Mouse (Mus musculus): Measurements from ENCODE around the gene Gucy2c.

The Gucy2c gene

DNA sequence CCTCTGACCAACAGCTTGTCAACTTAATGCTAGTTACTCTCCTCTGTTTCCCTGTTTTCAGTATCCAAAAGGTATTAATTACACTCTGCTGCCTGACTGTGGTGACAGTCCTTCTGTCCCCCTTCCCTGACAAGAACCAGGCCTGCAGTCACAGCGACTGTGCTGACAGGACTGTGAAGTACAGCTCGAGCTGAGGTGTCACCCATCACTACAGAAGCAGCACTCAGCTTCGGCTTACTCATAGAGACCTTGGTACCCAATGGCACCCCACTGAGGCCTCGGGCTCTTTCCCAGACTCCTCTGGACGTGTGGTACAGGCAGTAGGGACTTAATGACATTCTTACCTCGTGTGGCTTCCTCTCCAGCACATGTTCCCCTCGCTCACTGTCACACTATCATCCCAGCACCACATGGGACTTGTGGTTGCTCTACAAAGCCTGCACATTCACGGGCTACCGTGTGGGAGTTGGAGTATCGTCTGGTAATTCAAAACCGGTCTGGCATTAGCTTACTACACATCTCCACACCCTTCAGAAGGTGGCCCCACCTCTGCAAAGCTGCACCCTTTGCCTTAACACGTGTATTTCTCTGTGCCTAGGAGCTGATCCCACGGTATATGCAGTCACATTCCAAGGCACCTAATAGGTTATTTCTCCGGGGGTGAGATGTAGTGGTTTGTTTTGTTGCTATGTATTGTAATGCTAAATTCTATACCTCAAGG lies 113.1 kb downstream of the Gucy2c start:
- DNase-seq (ENCODE audit: low spot score in 2 of 2) = no peak

DNA sequence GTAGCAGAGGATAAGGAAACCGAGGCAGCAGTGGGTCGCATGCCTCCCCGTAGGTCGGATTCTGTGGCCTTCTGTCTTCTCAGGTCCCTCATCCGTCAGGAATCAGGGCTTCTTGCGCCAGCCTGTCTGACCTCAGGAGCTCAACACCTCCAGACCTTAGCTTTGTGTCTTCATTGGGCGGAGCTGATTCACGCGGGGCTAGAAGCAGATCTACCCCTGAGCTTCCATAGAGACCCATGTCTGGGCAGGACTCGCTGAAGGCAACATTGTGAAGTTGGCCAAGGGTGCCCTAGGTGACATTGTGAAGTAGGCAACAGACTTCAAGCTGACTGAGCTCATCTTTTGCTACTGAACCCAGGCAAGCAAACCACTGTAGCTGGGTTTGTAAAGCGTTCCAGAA lies 119.5 kb downstream of the Gucy2c start:
- DNase-seq (ENCODE audit: low spot score in 2 of 2) = no peak

DNA sequence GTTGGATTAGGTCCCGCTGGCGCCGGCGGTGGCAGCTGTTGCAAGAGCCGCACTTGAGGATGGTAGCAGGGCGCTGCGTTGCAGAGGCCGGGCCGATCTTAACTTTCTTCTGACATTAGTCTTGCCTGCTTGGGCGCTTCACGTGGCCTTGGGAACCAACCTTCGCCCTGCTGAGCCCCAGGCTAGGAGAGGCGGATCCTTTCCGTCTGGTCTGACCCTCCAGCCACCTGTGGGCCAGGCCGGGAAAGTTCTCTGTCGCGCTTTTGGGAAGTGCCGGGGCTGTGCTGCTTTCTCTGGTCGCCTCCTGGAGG lies 119.9 kb downstream of the Gucy2c start, which contains the start of gene Plbd1:
Gene Plbd1 (minus strand): TSS at position 223 of the 311 bp plus-strand sequence.
- DNase-seq (ENCODE audit: low spot score in 2 of 2) = no peak

DNA sequence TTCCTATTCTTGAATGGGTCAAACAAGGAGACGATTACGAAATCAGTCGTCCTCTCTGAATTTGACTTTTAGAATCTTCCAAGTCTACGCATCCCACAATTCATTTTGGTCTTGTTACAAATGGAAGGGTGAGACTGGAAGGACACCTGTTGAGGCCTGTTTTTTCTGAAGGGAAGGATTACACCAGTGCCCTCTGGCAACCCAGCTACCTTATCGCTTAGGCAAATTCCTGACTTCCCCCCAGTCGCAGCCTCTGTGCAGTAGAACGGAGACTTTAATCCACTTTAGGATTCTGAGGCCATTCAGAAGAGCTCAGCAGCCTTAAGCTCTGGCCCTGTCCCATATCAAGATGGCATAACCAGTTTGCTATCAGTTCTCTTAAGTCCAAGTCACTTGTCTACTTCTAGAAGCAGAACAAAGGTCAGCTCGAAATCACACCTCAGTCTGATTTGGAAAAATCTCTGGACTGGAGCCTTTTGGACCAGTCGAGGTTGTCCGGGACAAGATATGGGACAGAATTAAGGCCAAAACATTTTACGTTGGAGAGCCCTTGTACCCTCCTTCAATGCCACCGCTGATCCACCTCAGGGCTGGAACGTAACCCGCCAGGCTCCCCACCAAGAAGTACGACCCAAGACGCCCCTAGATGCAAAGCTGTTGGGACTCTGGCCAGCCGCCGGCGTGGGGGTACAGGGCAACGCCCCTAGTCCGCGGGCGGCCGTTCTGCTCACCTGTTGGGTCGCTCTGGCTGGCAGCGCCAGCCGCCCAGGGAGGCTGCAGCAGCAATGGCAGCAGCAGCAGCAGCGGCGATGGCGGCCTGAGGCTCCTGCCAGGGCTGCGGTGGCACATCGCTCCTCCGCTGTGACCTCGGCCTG lies 120.5 kb downstream of the Gucy2c start:
- DNase-seq (ENCODE audit: low spot score in 2 of 2) = no peak

DNA sequence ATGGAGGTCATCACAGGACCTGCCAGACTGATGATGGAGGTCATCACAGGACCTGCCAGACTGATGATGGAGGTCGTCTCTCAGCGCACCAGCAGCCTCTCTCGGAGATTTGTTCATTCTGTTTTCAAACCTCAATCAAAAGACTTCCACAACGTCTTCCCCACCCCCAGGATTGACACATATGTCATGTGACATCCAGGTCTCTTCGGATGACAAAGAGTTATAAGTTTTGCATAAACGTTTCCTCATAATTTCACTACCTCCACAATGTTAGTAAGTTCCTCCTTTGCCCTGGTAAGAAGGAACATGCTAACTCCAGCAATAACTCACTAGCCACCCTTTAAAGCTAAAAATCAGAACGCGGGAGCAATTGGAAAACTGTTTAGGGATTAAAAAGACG lies 122.3 kb downstream of the Gucy2c start:
- DNase-seq (ENCODE audit: low spot score in 2 of 2) = no peak

DNA sequence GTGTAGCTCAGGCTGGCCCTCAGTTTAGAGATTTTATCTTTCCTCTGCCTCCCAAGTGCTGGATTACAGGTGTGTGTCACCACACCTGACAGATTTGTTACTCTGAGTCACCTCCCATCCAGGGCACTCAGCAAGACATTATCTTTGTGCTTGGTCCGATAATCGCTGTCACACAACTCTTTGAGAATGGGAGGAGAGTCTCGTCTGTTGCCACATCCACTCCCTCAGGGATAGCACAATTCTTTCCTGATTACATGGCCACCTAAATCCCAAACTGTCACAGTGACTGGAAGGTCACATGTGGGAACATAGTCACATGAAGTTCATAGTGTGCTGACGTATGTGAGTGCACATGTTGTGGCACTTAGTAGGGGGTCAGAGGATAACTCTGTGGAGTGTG lies 123.3 kb downstream of the Gucy2c start:
- DNase-seq (ENCODE audit: low spot score in 2 of 2) = no peak

DNA sequence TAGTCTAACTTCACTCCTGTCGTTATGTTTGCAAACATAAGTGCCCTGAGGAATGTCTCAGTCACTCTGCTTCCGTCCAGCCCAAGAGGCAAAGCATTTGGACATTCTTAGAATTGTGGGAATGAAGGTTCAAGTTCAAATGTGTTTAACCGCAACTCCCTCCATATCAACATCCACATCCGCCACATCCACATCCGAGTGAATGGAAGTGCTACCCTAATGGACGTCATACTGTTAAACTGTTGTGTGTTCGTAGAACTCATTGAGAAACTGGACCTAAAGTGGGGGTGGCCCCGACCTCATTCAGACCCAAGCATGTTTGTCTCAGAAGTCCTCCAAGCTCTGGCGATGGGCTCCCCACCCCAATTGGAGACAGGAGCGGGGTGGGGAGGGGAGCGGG lies 125.8 kb downstream of the Gucy2c start:
- no peak for DNase-seq (ENCODE audit: low spot score in 2 of 2)

DNA sequence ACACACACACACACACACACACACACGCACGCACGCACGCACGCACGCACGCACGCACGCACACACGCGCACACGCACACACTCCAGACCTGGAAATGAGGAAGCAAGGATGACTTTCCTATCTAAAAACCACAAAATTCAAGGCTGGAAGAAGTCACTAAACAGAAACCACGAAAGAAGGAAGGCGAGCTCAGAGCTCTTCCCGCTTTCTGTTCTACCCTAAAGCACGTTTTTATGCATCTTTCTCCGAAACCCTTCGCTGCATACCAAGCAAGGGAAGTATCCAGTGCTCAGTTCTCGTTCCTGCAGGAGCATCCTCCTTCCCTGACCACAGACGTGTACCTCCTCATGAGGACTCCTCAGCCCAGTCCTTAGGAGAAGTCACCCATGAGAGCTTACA lies 127.1 kb downstream of the Gucy2c start:
- DNase-seq (ENCODE audit: low spot score in 2 of 2) = no peak

DNA sequence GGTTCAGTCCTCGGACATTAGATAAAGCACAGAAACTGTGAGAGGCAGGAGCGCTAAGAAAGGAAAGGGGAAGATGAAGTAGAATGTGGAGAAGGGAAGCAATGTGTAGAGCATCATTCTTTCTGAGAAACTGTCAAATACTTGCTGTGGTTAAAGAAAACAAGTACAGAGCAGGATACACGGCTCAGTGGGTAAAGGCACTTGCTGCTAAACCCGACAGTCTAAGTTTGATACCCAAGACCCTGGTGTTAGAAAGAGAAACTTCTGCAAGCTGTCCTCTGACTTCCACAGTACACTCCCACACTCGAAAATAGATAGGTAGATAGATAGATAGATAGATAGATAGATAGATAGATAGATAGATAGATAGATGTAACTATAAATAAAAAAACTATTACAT lies 128.2 kb downstream of the Gucy2c start:
- no peak for DNase-seq (ENCODE audit: low spot score in 2 of 2)

DNA sequence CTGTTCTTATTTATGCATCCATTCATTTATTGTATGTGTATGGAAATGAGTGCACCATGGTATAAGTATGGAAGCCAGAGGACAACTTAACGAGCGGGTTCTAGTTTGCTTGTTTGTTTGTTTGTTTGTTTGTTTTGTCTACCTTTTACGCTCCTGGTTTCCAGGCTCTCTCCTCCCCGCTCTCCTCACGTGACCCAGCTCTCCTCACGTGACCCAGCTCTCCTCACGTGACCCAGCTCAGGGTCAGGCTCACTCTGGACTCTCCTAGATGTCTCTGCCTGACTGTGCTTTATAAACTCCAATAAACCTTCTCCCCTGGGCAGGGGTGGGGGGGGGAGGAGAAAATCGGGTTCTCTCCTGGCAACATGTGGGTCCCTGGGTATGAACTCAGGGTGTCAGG lies 130.9 kb downstream of the Gucy2c start:
- DNase-seq (ENCODE audit: low spot score in 2 of 2) = no peak

DNA sequence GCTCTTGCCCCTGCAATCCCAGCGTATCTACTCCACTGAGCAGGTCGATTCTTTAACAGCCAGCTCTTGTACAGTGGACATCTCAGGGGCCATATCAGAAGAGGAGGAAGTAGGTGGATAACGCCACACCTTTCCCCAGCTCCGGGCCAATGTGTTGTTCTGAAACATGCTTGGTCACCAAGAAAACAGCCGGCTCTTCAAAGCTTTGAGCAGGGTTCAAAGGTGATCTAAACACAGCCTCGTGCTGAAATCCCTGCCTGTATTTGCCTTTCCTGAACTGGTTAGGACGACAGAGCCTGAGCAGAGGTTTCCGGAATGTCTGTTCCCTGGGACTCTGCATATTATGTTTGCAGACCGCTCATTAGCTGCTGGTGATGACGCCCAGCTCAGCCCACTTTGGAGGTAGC lies 134.1 kb downstream of the Gucy2c start:
- DNase-seq (ENCODE audit: low spot score in 2 of 2) = no peak

All from frontal cortex, postnatal 14 days (tissue).